Comparison of ENCODE assay signal across 22 mouse cellular contexts in genomic region chr4:107962792-107963191, GRCm38 (mm10). TPM values are rescaled to one million over a fixed set of nuclear protein-coding genes. Genes with fewer than 3 reads are reported as not detected.
DNase-seq lines count a peak whose midpoint lies in the region; ATAC-seq lines count a peak whose summit lies in the region.
"Had no signal": no experiment of that assay in that cellular context is flagged by ENCODE, and none has a peak within 500 bp of the region (broad histone marks: within the 10 kb centered on the region; RNA-seq: fewer than 3 reads in every experiment).

No protein-coding gene starts in this region.

- no peak for DNase-seq in forebrain, embryonic 10.5 days (ENCODE audit: extremely low spot score, low spot score)
- DNase-seq in heart, adult 9 months (ENCODE audit: low spot score in 2 of 2), result no peak
- peak; percentile 41 for DNase-seq in ovary, postnatal 14 days (ENCODE audit: low spot score)
- DNase-seq in ovary, postnatal 10 days (ENCODE audit: low spot score), result no peak
- DNase-seq in adrenal gland, postnatal 25 days, result no peak
- DNase-seq: cerebellum, adult 9-10 months; forebrain, postnatal 0 days; layer of hippocampus, adult 9-11 months; right cerebral cortex, adult 18-20 months had no signal

- H3K4me3 ChIP-seq in forebrain, embryonic 15.5 days, result no peak overlapping the region
- H3K4me3 ChIP-seq in forebrain, embryonic 10.5 days, result no peak overlapping the region
- no peak overlapping the region for H3K4me3 ChIP-seq in heart, embryonic 15.5 days
- H3K4me3 ChIP-seq: erythroblast, embryonic 14.5 days; hindbrain, embryonic 13.5 days; left cerebral cortex, adult 2 months; midbrain, embryonic 10.5 days had no signal

- 58% methylated on average over 2 of the region's 2 CpGs for WGBS in forebrain, embryonic 15.5 days
- WGBS in forebrain, embryonic 10.5 days, result 80% methylated on average over 2 of the region's 2 CpGs
- 66% methylated on average over 2 of the region's 2 CpGs for WGBS in heart, embryonic 15.5 days

- ATAC-seq in forebrain, embryonic 15.5 days (replicated peaks), result no peak
- ATAC-seq in heart, embryonic 15.5 days (replicated peaks; ENCODE audit: insufficient number of reproducible peaks, insufficient read depth, low FRiP score, low read depth), result no peak

- no peaks in the 10 kb centered on the region for H3K36me3 ChIP-seq in forebrain, embryonic 15.5 days
- no peaks in the 10 kb centered on the region for H3K36me3 ChIP-seq in forebrain, embryonic 10.5 days (replicated peaks)
- H3K36me3 ChIP-seq in heart, embryonic 15.5 days, result no peaks in the 10 kb centered on the region
- H3K36me3 ChIP-seq: hindbrain, embryonic 13.5 days; midbrain, embryonic 10.5 days had no signal

- H3K4me2 ChIP-seq in forebrain, embryonic 15.5 days (replicated peaks), result no peak overlapping the region
- H3K4me2 ChIP-seq in heart, embryonic 15.5 days, result no peak overlapping the region; the same call in 1 of the 2 replicates
- H3K4me2 ChIP-seq: hindbrain, embryonic 13.5 days had no signal

- H3K27ac ChIP-seq in forebrain, embryonic 15.5 days (replicated peaks), result 0 out of 2 replicates have a peak overlapping the region, but pooled peaks have one; percentile 8
- no peak overlapping the region for H3K27ac ChIP-seq in forebrain, embryonic 10.5 days
- peak overlapping the region; percentile 94 for H3K27ac ChIP-seq in heart, embryonic 15.5 days
- H3K27ac ChIP-seq: hindbrain, embryonic 13.5 days; left cerebral cortex, adult 2 months; midbrain, embryonic 10.5 days had no signal

- peaks cover 12% of the 10 kb centered on the region for H3K4me1 ChIP-seq in forebrain, embryonic 15.5 days
- H3K4me1 ChIP-seq in forebrain, embryonic 10.5 days, result peaks cover 19% of the 10 kb centered on the region
- H3K4me1 ChIP-seq in heart, embryonic 15.5 days (replicated peaks), result peaks cover 19% of the 10 kb centered on the region

- H3K9ac ChIP-seq in forebrain, embryonic 15.5 days (replicated peaks), result no peak overlapping the region
- no peak overlapping the region for H3K9ac ChIP-seq in heart, embryonic 15.5 days
- H3K9ac ChIP-seq: forebrain, postnatal 0 days; hindbrain, embryonic 13.5 days had no signal

- no peaks in the 10 kb centered on the region for H3K9me3 ChIP-seq in forebrain, embryonic 15.5 days
- no peaks in the 10 kb centered on the region for H3K9me3 ChIP-seq in forebrain, embryonic 10.5 days
- H3K9me3 ChIP-seq in heart, embryonic 15.5 days (replicated peaks), result no peaks in the 10 kb centered on the region
- H3K9me3 ChIP-seq: hindbrain, embryonic 13.5 days; midbrain, embryonic 10.5 days had no signal

- no peaks in the 10 kb centered on the region for H3K27me3 ChIP-seq in forebrain, embryonic 15.5 days
- 0 out of 2 replicates have a peak, but pooled peaks cover 4% of the 10 kb centered on the region for H3K27me3 ChIP-seq in forebrain, embryonic 10.5 days (ENCODE audit: poor library complexity, severe bottlenecking)
- H3K27me3 ChIP-seq in heart, embryonic 15.5 days, result 0 out of 2 replicates have a peak, but pooled peaks cover 2% of the 10 kb centered on the region
- H3K27me3 ChIP-seq: hindbrain, embryonic 13.5 days had no signal

RNA-seq across cellular contexts. Expression of gene Slc1a7, which starts 5.3 kb away (rescaled TPM):
- 0.05 TPM in 1 of 2 replicates, not detected in the other for polyA plus RNA-seq in forebrain, embryonic 15.5 days (2015; fragmentation: Nextera tagmentation; extraction: Ambion mirVana)
- 0.06 TPM in 1 of 2 replicates, not detected in the other for polyA plus RNA-seq in forebrain, embryonic 10.5 days (2016; fragmentation: Nextera tagmentation; extraction: Ambion mirVana)
- polyA plus RNA-seq in heart, embryonic 15.5 days (2015; fragmentation: Nextera tagmentation; extraction: Ambion mirVana), result 0.05 TPM in 2 replicates
- 0.58 TPM in 1 of 2 replicates, not detected in the other for total RNA-seq in adrenal gland, postnatal 25 days (2021)
- total RNA-seq: CH12.LX; forebrain, postnatal 0 days; left cerebral cortex, postnatal 4 days; MEL; midbrain, postnatal 0 days; neutrophil, adult 5-6 weeks had no signal
- polyA plus RNA-seq: erythroblast, embryonic 14.5 days; hindbrain, embryonic 13.5 days; kidney, embryonic 14.5 days; liver, embryonic 16.5 days; midbrain, embryonic 10.5 days had no signal

RNA-seq across cellular contexts. Expression of gene Cpt2, which starts 39.4 kb away (rescaled TPM):
- polyA plus RNA-seq in forebrain, embryonic 15.5 days (2015; fragmentation: Nextera tagmentation; extraction: Ambion mirVana), result 13.2 and 13.7 TPM in 2 replicates
- 36.4 and 41.3 TPM in 2 replicates for polyA plus RNA-seq in forebrain, embryonic 10.5 days (2016; fragmentation: Nextera tagmentation; extraction: Ambion mirVana)
- 54.0 and 55.1 TPM in 2 replicates for polyA plus RNA-seq in heart, embryonic 15.5 days (2015; fragmentation: Nextera tagmentation; extraction: Ambion mirVana)
- total RNA-seq in adrenal gland, postnatal 25 days (2021), result 180 TPM in 2 replicates
